Mouse (Mus musculus) lung, adult 2 months (tissue): ENCODE results near the gene Hook2. TPM values are rescaled to one million over a fixed set of nuclear protein-coding genes. Genes with fewer than 3 reads are reported as not detected.
A peak's percentile ranks its signal among the peaks of the same experiment; 100 is the strongest.

Experiments used
- DNase-seq: peaks from one replicate; pipeline ENCODE4 v3.0.0; 2022
- H3K4me1 ChIP-seq: fragments of 200-500 bp; 2 replicates; pipeline ENCODE4 v1.6.1; 2011; ENCODE audit warnings: low read length; ENCODE audit not compliant: control insufficient read depth, insufficient read depth
- H3K4me3 ChIP-seq: fragments of 200-500 bp; replicated peaks from 2 replicates; pipeline ENCODE3; 2011; ENCODE audit warnings: low read depth, mild to moderate bottlenecking, control low read depth, low read length; ENCODE audit errors: extremely low read depth
- CTCF ChIP-seq: fragments of 200-500 bp; IDR thresholded peaks from 2 replicates; pipeline ENCODE4 v1.5.1; 2011; ENCODE audit warnings: mild to moderate bottlenecking, low read length, control low read depth; ENCODE audit not compliant: insufficient read depth
- POLR2A ChIP-seq: fragments of 200-500 bp; IDR thresholded peaks from 2 replicates; pipeline ENCODE4 v1.6.1; 2011; ENCODE audit warnings: low read depth, mild to moderate bottlenecking, control low read depth, low read length, borderline replicate concordance; ENCODE audit errors: extremely low read depth
- WGBS: fragments of 180-500 bp; shearing (Covaris S2); methylation state at CpG from one replicate; pipeline ENCODE4 v1.1.7; 2018; 5-methylcytosine and 5-hydroxymethylcytosine counted together
- polyA plus RNA-seq: library from polyadenylated mRNA; depleted of rRNA; stranded (reverse); fragments of >200 nt; gene quantifications from 2 replicates; pipeline ENCODE4 v1.2.3, GENCODE M21; 2012; rRNA removed

Hook2 gene
- polyA plus RNA-seq, 1 experiment, result 10.5 TPM

- peaks cover 13% of the 10 kb centered on the region for H3K4me1 ChIP-seq
- peak overlapping the region; percentile 93 for H3K4me3 ChIP-seq
- WGBS, result 0% methylated on average over 9 of the region's 9 CpGs
- TF ChIP-seq POLR2A (no peak), CTCF (no peak)
- DNase-seq, result no peak
Observed at GRCm38 (mm10) chr8:85036381-85036717, 45.9 kb downstream of the Hook2 start.

DNA sequence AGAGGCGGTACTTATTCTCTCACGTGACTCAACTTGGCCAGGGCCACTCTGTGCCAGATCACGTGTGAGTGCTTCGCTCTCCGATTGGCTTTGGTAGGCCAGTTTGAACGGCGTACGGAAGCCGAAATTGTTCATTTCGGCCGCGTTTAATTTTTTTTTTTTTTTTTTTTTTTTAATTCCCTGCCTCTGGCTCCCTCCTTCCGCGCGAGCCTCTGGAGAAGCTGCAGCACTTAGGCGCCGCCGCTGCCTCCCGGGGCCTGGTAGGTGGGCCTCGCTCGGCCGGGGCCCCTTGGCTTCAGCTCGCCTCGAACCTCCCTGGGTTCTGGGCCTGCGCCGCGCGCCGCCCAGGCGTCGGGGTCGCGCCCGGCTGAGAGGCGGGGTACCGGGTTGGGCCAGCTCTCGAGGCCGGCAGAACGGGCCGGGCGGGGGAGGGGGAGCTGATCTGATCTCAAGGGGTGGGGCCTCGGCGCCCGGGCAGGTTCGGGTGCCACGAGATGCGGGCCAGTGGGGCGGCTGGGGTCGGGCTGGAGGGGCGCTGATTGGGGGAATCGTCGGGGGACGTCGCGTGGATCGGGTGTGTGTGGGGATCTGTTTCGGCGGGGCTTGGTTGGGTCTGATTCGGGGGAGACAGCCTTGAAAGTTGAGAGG lies 46.4 kb downstream of the Hook2 start, which contains the start of gene Tnpo2:
TSS of gene Tnpo2 (plus strand) at position 198 of the 648 bp plus-strand sequence.
- DNase-seq, result peak; percentile 83
- under 1% methylated on average over 58 of the region's 59 CpGs for WGBS
- TF ChIP-seq POLR2A, result no peak; the same call in 1 of the 2 replicates
- no peak for TF ChIP-seq CTCF
- Histone ChIP-seq H3K4me3 (peak within 1 kb of the TSS; percentile 93), H3K4me1 (peaks cover 13% of the 10 kb centered on the region)

GRCm38 (mm10) chr8:85037366-85037680 lies 46.9 kb downstream of the Hook2 start:
- under 1% methylated on average over 14 of the region's 14 CpGs for WGBS
- TF ChIP-seq POLR2A (no peak), CTCF (no peak)

DNA sequence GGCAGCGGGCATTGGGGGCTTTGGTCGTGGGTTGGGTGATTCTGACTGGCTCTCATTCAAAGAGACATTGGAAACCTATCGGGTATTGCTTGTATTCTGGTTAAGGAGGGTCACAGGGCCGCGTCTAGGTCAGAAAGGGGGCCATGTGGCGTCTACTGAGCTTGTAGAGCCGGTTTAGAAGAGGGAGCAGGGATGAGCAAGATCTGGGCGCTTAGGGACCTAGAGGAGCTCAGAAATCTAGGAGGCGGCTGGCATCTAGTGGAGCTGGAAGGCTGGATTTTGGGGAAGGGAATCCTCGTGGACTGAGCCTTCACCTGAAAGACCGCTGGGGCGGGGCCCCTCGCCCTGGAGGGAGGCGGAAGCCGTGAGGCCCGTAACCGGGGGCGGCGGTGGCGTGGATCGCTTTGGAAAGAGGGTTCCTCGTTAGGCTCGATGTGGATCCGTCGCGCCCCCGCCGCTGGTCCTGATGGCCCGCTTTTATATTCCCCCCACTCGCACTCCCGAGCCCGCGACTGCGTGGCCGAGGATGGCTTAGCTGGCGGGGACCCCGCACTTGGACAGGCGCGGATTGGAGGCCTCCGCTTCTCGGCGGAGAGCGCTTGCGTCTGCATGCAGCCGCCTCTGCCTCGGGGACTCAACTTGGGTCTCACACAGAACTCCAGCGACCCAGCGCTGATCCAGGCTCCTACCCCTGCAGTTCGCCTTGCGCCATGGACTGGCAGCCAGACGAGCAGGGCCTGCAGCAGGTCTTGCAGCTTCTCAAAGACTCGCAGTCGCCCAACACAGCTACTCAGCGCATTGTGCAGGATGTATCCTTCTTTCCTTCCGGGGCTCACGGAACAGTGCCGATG lies 47.5 kb downstream of the Hook2 start:
- under 1% methylated on average over 57 of the region's 57 CpGs for WGBS
- H3K4me1 ChIP-seq, result peaks cover 13% of the 10 kb centered on the region
- TF ChIP-seq POLR2A (no peak), CTCF (no peak)
- peak overlapping the region; percentile 76 for H3K4me3 ChIP-seq
- DNase-seq, result peak; percentile 58

More at GRCm38 (mm10) chr8:85037366-85037680, 46.9 kb downstream of the Hook2 start:
- DNase-seq, result no peak
- Histone ChIP-seq H3K4me1 (peaks cover 13% of the 10 kb centered on the region), H3K4me3 (peak overlapping the region; percentile 76)

DNA sequence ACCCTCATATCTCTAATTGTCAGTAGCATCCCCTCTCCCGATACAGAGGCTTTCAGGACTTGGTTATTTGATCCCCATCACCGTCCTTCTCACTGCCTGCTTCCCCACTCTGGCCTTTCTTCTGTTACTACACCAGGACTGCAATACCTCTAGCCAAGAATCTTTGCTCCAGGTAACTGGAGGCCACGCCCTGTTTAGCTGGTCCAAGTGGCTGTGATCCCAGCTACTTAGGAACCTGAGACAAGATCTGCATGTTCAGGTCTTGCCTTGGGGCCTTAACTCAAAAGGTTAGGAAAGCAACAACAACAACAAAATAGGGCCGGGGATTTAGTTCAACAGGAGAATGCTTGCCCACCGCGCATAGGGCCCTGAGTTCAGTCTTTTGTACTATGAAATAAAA lies 53.2 kb downstream of the Hook2 start:
- WGBS, result 89% methylated on average over 6 of the region's 6 CpGs
- no peak for DNase-seq

More for the DNA sequence above, 53.2 kb downstream of the Hook2 start:
- TF ChIP-seq POLR2A, result no peak
- no peak for TF ChIP-seq CTCF
- Histone ChIP-seq H3K4me1 (peaks cover under 1% of the 10 kb centered on the region; the same call in 1 of the 2 replicates), H3K4me3 (no peak overlapping the region)

Other genes with a start within 250 kb of the Hook2 start
- 80.1 and 96.2 TPM in 2 replicates for gene Nfix, start 190.3 kb upstream of the Hook2 start, polyA plus RNA-seq
- 2.5 and 2.9 TPM in 2 replicates for gene Dand5, start 167.8 kb upstream of the Hook2 start, polyA plus RNA-seq
- 21.3 and 31.7 TPM in 2 replicates for gene Gadd45gip1, start 159.1 kb upstream of the Hook2 start, polyA plus RNA-seq
- 72.6 and 75.9 TPM in 2 replicates for gene Rad23a, start 149.9 kb upstream of the Hook2 start, polyA plus RNA-seq
- 152 and 189 TPM in 2 replicates for gene Calr, start 143.7 kb upstream of the Hook2 start, polyA plus RNA-seq
- 33.8 and 42.4 TPM in 2 replicates for gene Farsa, start 133.6 kb upstream of the Hook2 start, polyA plus RNA-seq
- gene Syce2, start 118.5 kb upstream of the Hook2 start, polyA plus RNA-seq, result 1.5 and 1.8 TPM in 2 replicates
- gene Gcdh, start 96.7 kb upstream of the Hook2 start, polyA plus RNA-seq, result 65.8 and 75.3 TPM in 2 replicates
- gene Klf1, start 88.7 kb upstream of the Hook2 start, polyA plus RNA-seq, result 0.14 and 0.23 TPM in 2 replicates
- 19.6 and 26.7 TPM in 2 replicates for gene Dnase2a, start 82.0 kb upstream of the Hook2 start, polyA plus RNA-seq
- 0.34 and 0.41 TPM in 2 replicates for gene Mast1, start 53.2 kb upstream of the Hook2 start, polyA plus RNA-seq
- gene Rtbdn, start 43.6 kb upstream of the Hook2 start, polyA plus RNA-seq, result not detected in 2 replicates
- gene Gm49661, start 21.2 kb upstream of the Hook2 start, polyA plus RNA-seq, result not detected in 2 replicates
- gene Prdx2, start 21.0 kb upstream of the Hook2 start, polyA plus RNA-seq, result 93.2 and 117 TPM in 2 replicates
- 27.4 and 30.4 TPM in 2 replicates for gene Rnaseh2a, start 20.8 kb upstream of the Hook2 start, polyA plus RNA-seq
- gene Junb, start 11.9 kb upstream of the Hook2 start, polyA plus RNA-seq, result 80.8 and 125 TPM in 2 replicates
- gene Best2, start 23.9 kb downstream of the Hook2 start, polyA plus RNA-seq, result 0.13 and 0.23 TPM in 2 replicates
- gene Asna1, start 34.7 kb downstream of the Hook2 start, polyA plus RNA-seq, result 87.2 and 128 TPM in 2 replicates
- gene Trir, start 36.2 kb downstream of the Hook2 start, polyA plus RNA-seq, result 96.9 and 99.1 TPM in 2 replicates
- gene Tnpo2, start 46.3 kb downstream of the Hook2 start, polyA plus RNA-seq, result 49.1 and 68.3 TPM in 2 replicates
- gene Fbxw9, start 69.5 kb downstream of the Hook2 start, polyA plus RNA-seq, result 42.5 and 44.7 TPM in 2 replicates
- gene Gm5741, start 77.4 kb downstream of the Hook2 start, polyA plus RNA-seq, result not detected in 2 replicates
- gene Dhps, start 81.2 kb downstream of the Hook2 start, polyA plus RNA-seq, result 45.9 and 49.9 TPM in 2 replicates
- 97.1 and 120 TPM in 2 replicates for gene Wdr83os, start 90.1 kb downstream of the Hook2 start, polyA plus RNA-seq
- 21.2 and 33.1 TPM in 2 replicates for gene Wdr83, start 90.7 kb downstream of the Hook2 start, polyA plus RNA-seq
- gene Man2b1, start 92.7 kb downstream of the Hook2 start, polyA plus RNA-seq, result 74.1 and 87.1 TPM in 2 replicates
- 0.37 and 0.66 TPM in 2 replicates for gene Zfp791, start 132.5 kb downstream of the Hook2 start, polyA plus RNA-seq
- not detected in 2 replicates for gene Cks1brt, start 161.3 kb downstream of the Hook2 start, polyA plus RNA-seq
- not detected in 2 replicates for gene Olfr371, start 235.4 kb downstream of the Hook2 start, polyA plus RNA-seq